Mouse (Mus musculus) left cerebral cortex, postnatal 10 days (tissue): ENCODE measurements around the gene Slc25a11. TPM values are rescaled to one million over a fixed set of nuclear protein-coding genes. Genes with fewer than 3 reads are reported as not detected.

Source experiments
- DNase-seq, 2 experiments: peaks; one replicate each; pipeline ENCODE4 v3.0.0; 2021 to 2022; ENCODE audit warnings: low spot score in 2 of 2, mixed read lengths in 1 of 2; ENCODE audit errors: extremely low spot score in 1 of 2
- intact Hi-C: fragments of 180-260 bp; cut with DNase I; formaldehyde crosslinking; loops from one replicate; pipeline ENCODE4 v1.15.1; 2025
- total RNA-seq, 2 experiments: library from RNA; stranded (reverse); gene quantifications; 2 replicates each; pipeline ENCODE4 v1.2.3; 2021

Gene Slc25a11
- total RNA-seq, 2 experiments from 2014 or later, result 112 to 121 TPM

DNA sequence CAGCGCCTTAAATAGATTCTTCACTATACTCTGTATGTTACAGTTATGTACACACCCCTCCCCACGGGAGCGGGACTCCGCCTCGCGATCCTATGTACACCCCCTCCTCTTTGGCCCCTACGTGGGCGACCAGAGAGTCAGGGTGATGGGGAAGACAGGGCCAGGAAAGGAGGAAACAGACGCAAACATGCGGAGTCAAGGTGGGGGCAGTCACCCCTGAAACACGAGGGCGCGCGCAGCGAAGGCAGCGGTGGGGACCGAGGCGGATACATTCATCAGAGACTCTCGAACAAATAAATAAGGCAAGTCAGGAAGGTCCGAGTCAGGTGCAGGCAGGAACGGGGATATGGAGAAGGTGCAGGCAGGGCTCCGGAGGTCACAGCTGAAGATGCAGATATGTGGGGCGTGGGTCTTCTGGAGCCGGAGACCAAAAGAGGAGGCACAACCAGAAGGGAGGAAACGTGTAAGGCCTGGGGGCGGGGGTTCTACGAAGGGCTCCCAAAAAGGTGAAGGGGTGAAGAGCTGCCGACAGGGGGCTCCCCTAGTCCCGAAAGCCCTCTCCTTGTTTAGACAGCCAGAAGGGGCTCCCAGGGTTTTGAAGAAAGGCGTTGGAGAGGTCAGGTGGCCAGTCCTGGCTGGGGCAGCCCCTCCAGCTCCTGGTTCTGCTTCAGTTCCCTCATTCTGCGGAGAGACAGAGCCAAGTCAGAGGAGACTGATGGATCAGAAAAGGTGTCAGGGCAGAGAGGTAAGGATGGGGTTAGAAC is 22.5 kb upstream of the Slc25a11 start:
- DNase-seq, result peak; percentile 63 to 87
- intact Hi-C loops, result no loop called here

GRCm38 (mm10) chr11:70668771-70669505 is 21.7 kb upstream of the Slc25a11 start, which contains the start of gene Spag7:
Gene Spag7 (minus strand): TSS chr11:70669416.
- intact Hi-C loops, result no loop called here
- peak; percentile 97 to 99 for DNase-seq

DNA sequence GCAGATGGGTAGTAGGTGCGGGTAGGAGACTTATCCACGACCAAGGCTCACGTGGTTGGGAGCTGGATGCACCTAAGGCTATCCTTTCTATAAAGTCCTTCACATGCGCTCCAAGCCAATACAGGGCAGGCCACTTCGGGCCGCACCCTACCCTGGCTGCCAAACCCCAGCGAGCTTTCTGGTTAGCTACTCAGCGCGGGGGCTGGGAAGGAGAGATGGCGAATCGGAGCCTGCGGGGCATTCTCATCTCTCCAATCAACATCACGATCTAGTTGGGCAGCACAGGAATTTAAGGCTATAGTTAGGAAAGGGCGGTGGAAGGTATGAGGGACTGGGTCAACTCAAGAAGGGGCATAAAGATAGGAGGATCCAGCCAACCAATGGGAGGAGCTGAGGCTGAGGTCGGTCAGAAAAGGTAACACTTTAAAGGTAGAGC is 21.1 kb upstream of the Slc25a11 start:
- intact Hi-C loops, result no loop called here
- peak in 1 of 2 experiments; percentile 88 for DNase-seq

- intact Hi-C loops, result no loop called here
These were observed 20.2 kb upstream of the Slc25a11 start for GRCm38 (mm10) chr11:70667271-70668150.

DNA sequence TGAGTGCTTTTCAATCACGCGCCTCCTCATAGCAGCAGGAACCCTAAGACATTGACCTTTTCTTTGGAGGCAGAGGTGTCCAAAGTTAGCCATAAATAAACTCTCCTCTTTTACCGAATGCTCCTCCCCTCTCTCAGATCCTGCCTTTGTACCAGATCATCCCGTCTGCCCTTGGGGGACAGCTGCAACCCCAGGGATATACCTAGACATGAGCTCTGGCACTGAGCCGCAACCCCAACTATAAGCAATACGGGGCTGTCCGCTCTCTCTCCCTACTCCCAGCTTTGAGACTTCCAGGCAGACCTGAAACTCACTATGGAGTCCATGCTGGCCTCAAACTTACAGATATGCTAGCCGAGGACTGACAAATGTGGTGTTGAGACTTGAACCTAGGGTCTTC is 19.4 kb upstream of the Slc25a11 start:
- DNase-seq, result no peak
- intact Hi-C loops, result no loop called here

More at GRCm38 (mm10) chr11:70667271-70668150, 20.2 kb upstream of the Slc25a11 start:
- peak in 1 of 2 experiments; percentile 12 for DNase-seq

DNA sequence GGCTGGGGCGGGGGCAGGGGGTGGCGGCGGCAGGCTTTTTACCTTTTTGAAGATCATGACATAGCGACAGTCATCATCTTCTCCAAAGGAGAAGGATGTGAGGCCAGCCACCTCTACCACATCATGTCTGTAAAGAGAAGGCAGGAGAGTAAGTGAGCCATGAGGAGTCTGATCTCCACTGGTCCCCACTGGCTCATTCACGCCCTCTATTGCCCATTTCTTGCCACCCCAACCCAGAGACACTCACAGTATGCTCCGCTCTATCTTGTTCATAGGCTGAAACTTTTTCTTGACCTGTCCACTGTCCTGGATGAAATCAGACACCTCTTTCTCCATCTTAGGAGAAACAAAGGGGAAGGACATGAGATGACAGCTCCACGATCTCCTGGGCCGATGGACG is 17.5 kb upstream of the Slc25a11 start:
- DNase-seq, result no peak
- intact Hi-C loops, result no loop called here

DNA sequence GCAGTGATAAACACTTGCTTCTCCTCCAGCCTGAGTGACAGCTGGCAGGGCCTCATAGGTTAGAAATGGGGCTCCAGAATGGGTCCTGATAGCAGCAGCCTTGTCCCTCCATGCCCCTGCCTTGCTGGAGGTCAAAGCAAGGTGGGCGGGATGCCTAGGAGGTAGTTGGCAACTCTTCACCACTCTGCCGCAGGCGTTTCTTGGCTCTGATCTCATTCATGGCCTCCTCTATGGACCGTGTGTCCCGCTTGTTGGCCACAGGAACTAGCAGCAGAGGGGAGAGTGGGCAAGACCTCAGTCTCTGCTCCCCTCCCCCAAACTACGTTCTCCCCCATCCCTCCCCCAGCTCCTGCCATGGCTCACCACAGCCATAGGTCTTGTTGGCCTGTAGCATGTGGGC is 16.7 kb upstream of the Slc25a11 start:
- DNase-seq, result no peak
- intact Hi-C loops, result no loop called here

DNA sequence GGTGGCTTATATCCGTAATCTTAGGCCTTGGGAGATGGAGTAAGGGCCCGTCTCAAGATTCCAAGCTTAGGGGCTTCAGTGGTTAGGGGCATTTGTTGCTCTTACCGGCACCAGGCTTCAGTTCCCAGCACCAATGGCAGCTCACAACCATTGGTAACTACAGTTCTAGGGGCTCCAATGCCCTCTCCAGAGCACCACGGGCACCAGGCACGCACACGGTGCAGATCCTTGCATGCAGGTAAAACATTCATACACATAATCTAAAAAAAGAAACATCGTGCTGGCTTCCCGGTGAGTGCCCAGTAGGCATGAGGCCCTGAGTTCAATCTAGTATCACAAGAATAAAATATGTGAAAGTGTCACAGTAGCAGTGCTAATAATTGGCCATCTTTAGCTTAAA is 15.8 kb upstream of the Slc25a11 start:
- no peak for DNase-seq
- intact Hi-C loops, result no loop called here

GRCm38 (mm10) chr11:70660571-70660970 is 13.3 kb upstream of the Slc25a11 start:
- intact Hi-C loops, result no loop called here
- peak in 1 of 2 experiments; percentile 12 for DNase-seq

DNA sequence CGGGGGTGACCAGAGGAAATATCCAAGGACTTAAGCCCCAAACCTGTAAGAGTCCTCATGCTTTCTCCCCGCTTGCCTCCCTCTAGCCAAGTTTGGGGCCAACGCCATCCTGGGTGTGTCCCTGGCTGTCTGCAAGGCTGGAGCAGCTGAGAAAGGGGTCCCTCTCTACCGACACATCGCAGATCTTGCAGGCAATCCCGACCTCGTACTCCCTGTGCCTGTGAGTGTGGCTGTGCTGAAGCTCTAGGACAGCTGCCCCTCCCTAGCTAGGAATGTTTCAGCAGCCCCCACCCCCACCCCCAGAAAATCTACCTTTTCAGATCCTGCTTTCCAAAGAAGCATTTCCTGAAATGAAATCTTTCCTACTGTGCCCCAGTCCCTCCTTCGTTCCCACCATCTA is 11.7 kb upstream of the Slc25a11 start:
- intact Hi-C loops, result no loop called here
- DNase-seq, result peak in 1 of 2 experiments; percentile 22

DNA sequence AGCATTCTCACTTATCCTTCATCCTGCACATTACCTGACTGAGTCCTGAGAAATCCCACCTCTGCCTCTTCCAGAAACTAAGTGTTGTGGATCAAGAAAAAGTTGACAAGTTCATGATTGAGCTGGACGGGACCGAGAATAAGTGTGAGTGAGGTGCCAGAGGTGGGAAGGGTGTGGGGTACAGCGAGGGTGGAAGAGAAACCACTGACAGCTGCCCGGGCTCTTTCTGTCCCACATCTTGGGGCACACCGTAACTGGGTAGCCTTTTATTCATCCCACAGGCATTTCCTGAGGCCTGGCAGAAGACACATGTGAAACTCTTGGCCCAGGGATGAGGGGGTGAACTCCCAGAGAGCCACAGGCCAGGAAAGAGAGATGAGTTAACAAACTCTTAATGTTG is 11.2 kb upstream of the Slc25a11 start:
- peak in 1 of 2 experiments; percentile 13 for DNase-seq
- intact Hi-C loops, result no loop called here

- DNase-seq, result peak in 1 of 2 experiments; percentile 18
- intact Hi-C loops, result no loop called here
These were observed 10.7 kb upstream of the Slc25a11 start for GRCm38 (mm10) chr11:70657991-70658390.

- DNase-seq, result no peak
- intact Hi-C loops, result no loop called here
These were observed 10.3 kb upstream of the Slc25a11 start for GRCm38 (mm10) chr11:70657573-70657972.

GRCm38 (mm10) chr11:70656964-70657363 is 9.7 kb upstream of the Slc25a11 start, which contains the start of gene Eno3:
Gene Eno3 (plus strand): TSS chr11:70657202.
- intact Hi-C loops, result no loop called here

GRCm38 (mm10) chr11:70656456-70656927 is 9.2 kb upstream of the Slc25a11 start:
- intact Hi-C loops, result no loop called here
- peak in 1 of 2 experiments; percentile 64 for DNase-seq

More at GRCm38 (mm10) chr11:70656964-70657363, 9.7 kb upstream of the Slc25a11 start, which contains the start of gene Eno3:
- DNase-seq, result peak in 1 of 2 experiments; percentile 65

GRCm38 (mm10) chr11:70655571-70656455 is 8.5 kb upstream of the Slc25a11 start:
- DNase-seq, result peak in 1 of 2 experiments; percentile 76

GRCm38 (mm10) chr11:70654923-70655570 is 7.8 kb upstream of the Slc25a11 start:
- intact Hi-C loops, result no loop called here

More at GRCm38 (mm10) chr11:70655571-70656455, 8.5 kb upstream of the Slc25a11 start:
- intact Hi-C loops, result no loop called here

More at GRCm38 (mm10) chr11:70654923-70655570, 7.8 kb upstream of the Slc25a11 start:
- peak; percentile 56 to 91 for DNase-seq
